Mouse (Mus musculus) intestine, postnatal 0 days (tissue): ENCODE measurements around the gene Litaf. TPM values are rescaled to one million over a fixed set of nuclear protein-coding genes. Genes with fewer than 3 reads are reported as not detected.

ENCODE experiments used
- ATAC-seq: fragments of 200-750 bp; cut with Nextera tagmentation; 2 replicates; pipeline ENCODE4 v1.8.0; 2017; ENCODE audit warnings: mild to moderate bottlenecking, moderate TSS enrichment, moderate library complexity
- H3K27ac ChIP-seq: fragments of 300-500 bp; sonication (generic); 2 replicates; pipeline ENCODE4 v1.5.1; 2014; ENCODE audit warnings: mild to moderate bottlenecking, low read depth, low read length, moderate library complexity
- H3K27me3 ChIP-seq: fragments of 300-500 bp; sonication (generic); replicated peaks from 2 replicates; pipeline ENCODE4 v1.6.1; 2014; ENCODE audit warnings: low read length, mixed read lengths; ENCODE audit not compliant: control insufficient read depth, insufficient read depth
- H3K36me3 ChIP-seq: fragments of 300-500 bp; sonication (generic); 2 replicates; pipeline ENCODE4 v1.6.1; 2014; ENCODE audit warnings: mild to moderate bottlenecking, moderate library complexity; ENCODE audit not compliant: control insufficient read depth, insufficient read depth
- H3K4me1 ChIP-seq: fragments of 300-500 bp; sonication (generic); replicated peaks from 2 replicates; pipeline ENCODE4 v1.6.1; 2014; ENCODE audit warnings: antibody characterized with exemption, low read length, mixed read lengths; ENCODE audit not compliant: control insufficient read depth, insufficient read depth
- H3K4me2 ChIP-seq: fragments of 300-500 bp; sonication (generic); replicated peaks from 2 replicates; pipeline ENCODE4 v1.6.1; 2014; ENCODE audit warnings: low read depth, mild to moderate bottlenecking, moderate library complexity
- H3K4me3 ChIP-seq: fragments of 300-500 bp; sonication (generic); 2 replicates; pipeline ENCODE4 v1.5.1; 2014; ENCODE audit warnings: low read depth, low read length
- H3K9ac ChIP-seq: fragments of 300-500 bp; sonication (generic); 2 replicates; pipeline ENCODE4 v1.6.1; 2014; ENCODE audit warnings: mild to moderate bottlenecking, low read depth, low read length
- H3K9me3 ChIP-seq: fragments of 300-500 bp; sonication (generic); 2 replicates; pipeline ENCODE4 v1.6.1; 2016; ENCODE audit warnings: mixed run types; ENCODE audit not compliant: control insufficient read depth
- CTCF ChIP-seq: sonication (generic); IDR thresholded peaks from 2 replicates; pipeline ENCODE4 v1.5.1; 2016; ENCODE audit warnings: low read depth, mild to moderate bottlenecking, control low read depth, antibody characterized with exemption, moderate library complexity
- WGBS: fragments of 180-500 bp; shearing (Covaris S2); extraction: QIAGEN DNeasy Blood & Tissue Kit; methylation state at CpG from one replicate; pipeline ENCODE4 v1.1.7; 2014; 5-methylcytosine and 5-hydroxymethylcytosine counted together
- microRNA-seq: library from miRNA; unstranded; fragments of <30 nt; microRNA quantifications from one replicate; pipeline ENCODE4, GENCODE M21; 2016
- polyA plus RNA-seq: library from polyadenylated mRNA; unstranded; fragments of >200 nt; fragmentation: Nextera tagmentation; extraction: Ambion mirVana; gene quantifications from 2 replicates; pipeline ENCODE4 v1.2.1, GENCODE M21; 2015

Litaf gene
- polyA plus RNA-seq, 1 experiment from 2014 or later, result 168 TPM

GRCm38 (mm10) chr16:10919856-10920255 is 146.1 kb downstream of the Litaf start:
- Histone ChIP-seq H3K27me3 (no peaks in the 10 kb centered on the region), H3K27ac (no peak overlapping the region), H3K4me3 (no peak overlapping the region), H3K4me1 (no peaks in the 10 kb centered on the region), H3K9ac (no peak overlapping the region), H3K4me2 (no peak overlapping the region), H3K36me3 (no peaks in the 10 kb centered on the region), H3K9me3 (no peaks in the 10 kb centered on the region)
- TF ChIP-seq CTCF, result no peak
- ATAC-seq, result no peak

- no peak overlapping the region for H3K27ac ChIP-seq
- H3K4me2 ChIP-seq, result no peak overlapping the region
- H3K27me3 ChIP-seq, result no peaks in the 10 kb centered on the region
- WGBS, result 58% methylated on average over 3 of the region's 3 CpGs
- no peaks in the 10 kb centered on the region for H3K9me3 ChIP-seq
- ATAC-seq, result no peak
- no peak for TF ChIP-seq CTCF
- H3K9ac ChIP-seq, result no peak overlapping the region
- no peaks in the 10 kb centered on the region for H3K36me3 ChIP-seq
- no peaks in the 10 kb centered on the region for H3K4me1 ChIP-seq
- no peak overlapping the region for H3K4me3 ChIP-seq
These were observed 149.7 kb downstream of the Litaf start for GRCm38 (mm10) chr16:10916271-10916670.

- no peak for ATAC-seq
- H3K9me3 ChIP-seq, result no peaks in the 10 kb centered on the region
- H3K9ac ChIP-seq, result no peak overlapping the region
- no peaks in the 10 kb centered on the region for H3K27me3 ChIP-seq
- no peak for TF ChIP-seq CTCF
- H3K4me3 ChIP-seq, result no peak overlapping the region
- no peak overlapping the region for H3K4me2 ChIP-seq
- H3K36me3 ChIP-seq, result no peaks in the 10 kb centered on the region
- H3K4me1 ChIP-seq, result no peaks in the 10 kb centered on the region
- WGBS, result 93% methylated on average over 4 of the region's 4 CpGs
- H3K27ac ChIP-seq, result no peak overlapping the region
These were observed 150.9 kb downstream of the Litaf start for GRCm38 (mm10) chr16:10915066-10915465.

- Histone ChIP-seq H3K4me1 (no peaks in the 10 kb centered on the region), H3K27ac (no peak overlapping the region), H3K9ac (no peak overlapping the region), H3K9me3 (no peaks in the 10 kb centered on the region), H3K4me2 (no peak overlapping the region), H3K27me3 (no peaks in the 10 kb centered on the region), H3K36me3 (no peaks in the 10 kb centered on the region), H3K4me3 (no peak overlapping the region)
- WGBS, result 90% methylated on average over 2 of the region's 2 CpGs
- ATAC-seq, result no peak
- no peak for TF ChIP-seq CTCF
These were observed 154.9 kb downstream of the Litaf start for GRCm38 (mm10) chr16:10911061-10911460.

GRCm38 (mm10) chr16:10910541-10910940 is 155.4 kb downstream of the Litaf start:
- no peak overlapping the region for H3K27ac ChIP-seq
- H3K9me3 ChIP-seq, result no peaks in the 10 kb centered on the region
- no peak overlapping the region for H3K4me2 ChIP-seq
- TF ChIP-seq CTCF, result no peak
- WGBS, result 73% methylated on average over 7 of the region's 7 CpGs
- no peaks in the 10 kb centered on the region for H3K27me3 ChIP-seq
- ATAC-seq, result no peak
- H3K9ac ChIP-seq, result no peak overlapping the region
- H3K4me1 ChIP-seq, result no peaks in the 10 kb centered on the region
- H3K36me3 ChIP-seq, result no peaks in the 10 kb centered on the region
- H3K4me3 ChIP-seq, result no peak overlapping the region

Small RNA genes lying within 50 kb of the gene (microRNA-seq; reads per million reads assigned to microRNA genes)
- gene Gm26268, result not detected

Other genes starting within 250 kb of the Litaf start
- 0.53 and 0.88 TPM in 2 replicates for gene Rmi2, start 231.1 kb downstream of the Litaf start, polyA plus RNA-seq
- gene Snn, start 5.2 kb downstream of the Litaf start, polyA plus RNA-seq, result 8.2 and 8.9 TPM in 2 replicates
- 26.8 and 27.7 TPM in 2 replicates for gene Txndc11, start 68.5 kb upstream of the Litaf start, polyA plus RNA-seq
- gene Zc3h7a, start 110.2 kb upstream of the Litaf start, polyA plus RNA-seq, result 32.4 and 41.2 TPM in 2 replicates
- 61.1 and 65.5 TPM in 2 replicates for gene Rsl1d1, start 137.2 kb upstream of the Litaf start, polyA plus RNA-seq
- gene Gspt1, start 188.2 kb upstream of the Litaf start, polyA plus RNA-seq, result 47.3 and 48.4 TPM in 2 replicates
- not detected in 2 replicates for gene Tnfrsf17, start 247.7 kb upstream of the Litaf start, polyA plus RNA-seq